Mouse (Mus musculus) adrenal gland, postnatal 4 days (tissue): Measurements from ENCODE around the gene Dnaic1. TPM values are rescaled to one million over a fixed set of nuclear protein-coding genes. Genes with fewer than 3 reads are reported as not detected.

Experiments
- total RNA-seq, 2 experiments: library from RNA; stranded (reverse); gene quantifications; 2 replicates each; pipeline ENCODE4 v1.2.3; 2021

The Dnaic1 gene
- total RNA-seq, 2 experiments from 2014 or later = 0.11 to 1.9 TPM

Other genes starting within 250 kb of the Dnaic1 start
- gene Ubap1, start 220.8 kb upstream of the Dnaic1 start, total RNA-seq = 10 to 100 TPM; 52.9 to 56.1 TPM
- gene Kif24, start 104.9 kb upstream of the Dnaic1 start, total RNA-seq = 1 to 10 TPM; 5.3 to 5.8 TPM
- 10 to 100 TPM; 31.1 to 31.7 TPM for gene Nudt2, start 104.6 kb upstream of the Dnaic1 start, total RNA-seq
- gene AI464131, start 66.7 kb upstream of the Dnaic1 start, total RNA-seq = 10 to 100 TPM; 11.1 to 12.2 TPM
- gene 1110017D15Rik, start 52.4 kb upstream of the Dnaic1 start, total RNA-seq = 1 to 10 TPM in 1 of 2 experiments, under 1 TPM in 1; 0.56 to 1.2 TPM
- 10 to 100 TPM; 31.2 to 34.6 TPM for gene Fam219a, start 237 bp upstream of the Dnaic1 start, total RNA-seq
- gene Enho, start 70.5 kb downstream of the Dnaic1 start, total RNA-seq = 1 to 10 TPM; 8.9 to 9.1 TPM
- gene Cntfr, start 127.3 kb downstream of the Dnaic1 start, total RNA-seq = 10 to 100 TPM; 46.1 to 52.3 TPM
- 10 to 100 TPM; 87.9 to 89.4 TPM for gene Il11ra1, start 130.2 kb downstream of the Dnaic1 start, total RNA-seq
- gene Rpp25l, start 143.8 kb downstream of the Dnaic1 start, total RNA-seq = 10 to 100 TPM; 38.2 to 41.5 TPM
- 100 to 1,000 TPM in 1 of 2 experiments, 10 to 100 TPM in 1; 90.7 to 103 TPM for gene Dctn3, start 153.4 kb downstream of the Dnaic1 start, total RNA-seq
- gene Arid3c, start 161.4 kb downstream of the Dnaic1 start, total RNA-seq = not detected
- gene Galt, start 185.5 kb downstream of the Dnaic1 start, total RNA-seq = 10 to 100 TPM; 49.6 to 52.6 TPM
- 10 to 100 TPM; 70.9 to 74.0 TPM for gene Sigmar1, start 186.4 kb downstream of the Dnaic1 start, total RNA-seq
- gene Ccl27a, start 204.5 kb downstream of the Dnaic1 start, total RNA-seq = 10 to 100 TPM; 36.2 to 40.5 TPM